Mouse (Mus musculus): ENCODE measurements at regions not wholly inside any gene's neighbourhood (a gene's known extent, or its start where the extent isn't known, plus 50 kb on each side); places are given as distances from the start of the nearest gene placed in this dataset.

- DNase-seq (ENCODE audit: low read depth, low spot score), result no peak
Measured at GRCm38 (mm10) chr1:89382021-89382420, 72.6 kb upstream of the Agap1 start.

GRCm38 (mm10) chr1:89385111-89385510, 69.5 kb upstream of the Agap1 start:
- no peak for DNase-seq (ENCODE audit: low read depth, low spot score)

- DNase-seq (ENCODE audit: low read depth, low spot score), result no peak
Measured at GRCm38 (mm10) chr1:89392711-89393110, 61.9 kb upstream of the Agap1 start.

- DNase-seq (ENCODE audit: low read depth, low spot score), result no peak
Measured at GRCm38 (mm10) chr1:89394471-89394870, 60.1 kb upstream of the Agap1 start.

- DNase-seq (ENCODE audit: low read depth, low spot score), result peak; percentile 63
Measured at GRCm38 (mm10) chr1:89400734-89401202, 53.8 kb upstream of the Agap1 start.

- peak; percentile 37 for DNase-seq (ENCODE audit: low read depth, low spot score)
Measured at GRCm38 (mm10) chr1:89402513-89403210, 51.9 kb upstream of the Agap1 start.

GRCm38 (mm10) chr1:89403551-89404050, 51.0 kb upstream of the Agap1 start:
- no peak for DNase-seq (ENCODE audit: low read depth, low spot score)

All from brain, embryonic 18.5 days (tissue).